Mouse (Mus musculus) thymus, postnatal 14 days (tissue): Measurements from ENCODE around the gene Thsd4.

Source experiments
- DNase-seq: peaks from one replicate; pipeline ENCODE4 v3.0.0; 2021

The Thsd4 gene

GRCm38 (mm10) chr9:60373161-60373737 lies 148.6 kb downstream of the Thsd4 start:
- no peak for DNase-seq

DNA sequence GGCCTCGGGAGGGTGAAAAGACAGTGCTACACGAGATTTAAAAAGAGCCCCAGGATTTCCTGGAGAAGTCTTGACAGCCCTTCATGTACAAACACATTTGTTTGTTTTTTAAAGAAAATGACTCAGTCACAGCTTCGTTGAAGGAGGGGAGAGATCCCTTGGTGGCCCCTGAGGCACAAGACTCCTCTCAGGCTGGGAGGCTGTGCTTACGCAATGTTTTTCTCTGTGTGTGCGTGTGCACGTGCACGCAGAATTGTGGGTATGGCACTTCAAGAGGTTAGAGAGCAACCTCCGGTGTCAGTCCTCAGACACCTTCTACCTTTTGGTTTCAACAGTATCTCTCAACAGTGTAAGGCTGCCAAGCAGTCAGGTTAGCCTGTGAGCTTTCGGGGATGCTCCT lies 153.3 kb downstream of the Thsd4 start:
- DNase-seq: no peak

GRCm38 (mm10) chr9:60367617-60368305 lies 154.1 kb downstream of the Thsd4 start:
- DNase-seq: no peak

GRCm38 (mm10) chr9:60364166-60364781 lies 157.6 kb downstream of the Thsd4 start:
- DNase-seq: no peak

- no peak for DNase-seq
These were observed 169.5 kb downstream of the Thsd4 start for GRCm38 (mm10) chr9:60352351-60352750.

DNA sequence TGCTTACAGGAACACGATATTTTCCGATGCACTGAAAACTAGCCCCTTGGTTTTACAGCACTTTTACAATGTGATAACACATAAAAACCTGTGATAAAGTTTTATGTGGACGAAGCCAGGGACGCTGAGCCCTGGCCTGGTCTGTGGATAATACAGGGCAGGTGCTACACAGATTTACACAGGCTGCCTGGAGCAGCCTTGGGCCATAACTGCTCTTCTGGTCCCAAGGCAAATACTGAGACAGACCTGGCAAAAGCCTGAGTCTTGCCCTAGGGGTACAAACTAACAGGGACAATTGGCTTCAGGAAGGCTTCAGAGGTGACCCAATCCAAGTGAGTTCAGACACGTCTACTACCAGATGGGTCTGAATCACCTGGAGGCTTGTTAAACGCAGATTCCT lies 170.7 kb downstream of the Thsd4 start:
- no peak for DNase-seq

GRCm38 (mm10) chr9:60336147-60336546 lies 185.7 kb downstream of the Thsd4 start:
- no peak for DNase-seq

DNA sequence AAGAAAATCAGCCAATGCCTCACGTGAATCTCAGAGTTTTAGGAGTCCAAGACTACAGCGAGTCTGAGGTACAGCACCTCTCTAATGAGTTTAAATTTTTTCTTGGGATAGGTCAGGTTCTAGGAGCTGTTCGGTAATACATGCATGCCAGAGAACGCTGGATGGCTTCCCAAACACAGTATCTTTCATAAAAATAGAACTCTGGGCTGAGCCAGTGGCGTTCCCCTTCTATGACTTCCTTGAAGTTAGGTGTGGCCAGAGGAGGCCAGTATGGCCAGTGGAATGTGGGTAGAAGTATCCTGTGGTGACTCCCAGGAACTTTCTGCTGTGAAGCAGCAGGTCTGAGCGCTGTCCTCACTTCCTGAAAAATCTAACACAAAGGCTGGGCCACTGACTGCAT lies 186.4 kb downstream of the Thsd4 start:
- DNase-seq: no peak

GRCm38 (mm10) chr9:60329911-60330310 lies 191.9 kb downstream of the Thsd4 start:
- DNase-seq: no peak

- no peak for DNase-seq
These were observed 197.1 kb downstream of the Thsd4 start for GRCm38 (mm10) chr9:60324716-60325115.

- DNase-seq: no peak
These were observed 198.4 kb downstream of the Thsd4 start for GRCm38 (mm10) chr9:60323435-60323834.

- no peak for DNase-seq
These were observed 204.6 kb downstream of the Thsd4 start for GRCm38 (mm10) chr9:60317291-60317690.

- no peak for DNase-seq
These were observed 205.3 kb downstream of the Thsd4 start for GRCm38 (mm10) chr9:60316510-60316909.

DNA sequence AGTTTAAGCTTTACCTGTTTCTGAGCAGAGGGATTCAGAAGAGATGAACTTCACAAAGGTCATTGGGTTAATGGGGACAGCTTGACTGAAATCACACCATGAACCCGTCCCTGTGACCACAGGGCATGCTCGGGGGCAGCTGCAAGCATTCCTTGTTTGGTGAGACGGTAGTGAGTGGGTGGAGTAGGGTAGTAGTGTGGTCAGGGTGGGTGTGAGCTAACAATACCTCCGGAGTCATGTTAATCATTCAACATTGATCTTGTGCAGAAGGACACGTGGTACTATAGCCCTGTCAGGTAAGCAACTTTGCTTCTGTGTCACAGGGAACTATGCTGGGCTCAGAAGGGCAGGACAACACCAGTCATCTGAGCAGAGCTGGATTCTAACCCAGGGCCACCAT lies 206.3 kb downstream of the Thsd4 start:
- DNase-seq: no peak

- no peak for DNase-seq
These were observed 208.2 kb downstream of the Thsd4 start for GRCm38 (mm10) chr9:60313661-60314060.

- DNase-seq: no peak
These were observed 209.2 kb downstream of the Thsd4 start for GRCm38 (mm10) chr9:60312670-60313069.

- DNase-seq: no peak
These were observed 210.2 kb downstream of the Thsd4 start for GRCm38 (mm10) chr9:60311594-60312128.

- no peak for DNase-seq
These were observed 211.0 kb downstream of the Thsd4 start for GRCm38 (mm10) chr9:60310741-60311317.

GRCm38 (mm10) chr9:60309786-60310711 lies 211.8 kb downstream of the Thsd4 start:
- no peak for DNase-seq

- no peak for DNase-seq
These were observed 213.7 kb downstream of the Thsd4 start for GRCm38 (mm10) chr9:60308182-60308581.

GRCm38 (mm10) chr9:60307469-60307868 lies 214.4 kb downstream of the Thsd4 start:
- no peak for DNase-seq

DNA sequence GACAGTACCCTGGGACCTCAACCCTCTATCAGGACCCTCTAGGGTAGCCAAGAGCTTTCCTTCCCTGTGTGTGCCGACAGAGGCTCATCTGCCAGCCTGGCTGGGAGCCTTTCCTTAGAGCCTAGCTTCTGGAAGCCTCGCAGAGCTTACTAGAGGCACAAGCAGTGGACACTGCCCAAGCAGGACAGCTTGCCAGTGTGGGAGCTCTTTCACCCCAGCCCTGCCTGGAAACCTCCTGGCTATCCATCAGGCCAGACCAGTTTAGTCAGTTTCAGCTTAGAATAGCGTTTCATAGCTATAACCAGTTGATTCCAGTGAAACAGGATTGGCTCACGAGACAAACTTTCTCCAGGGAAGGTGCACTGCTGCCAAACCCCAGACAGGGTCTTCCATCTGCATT lies 215.6 kb downstream of the Thsd4 start:
- no peak for DNase-seq
